Mouse (Mus musculus) stomach, postnatal 0 days (tissue): ENCODE data around the gene Ifnz. TPM values are rescaled to one million over a fixed set of nuclear protein-coding genes. Genes with fewer than 3 reads are reported as not detected.
A peak's percentile ranks its signal among the peaks of the same experiment; 100 is the strongest.
"Not testable (repeated sequence)": the region's sequence is repeated elsewhere in the genome, so short reads cannot be mapped to it uniquely, and the experiment has no call there.

Experiments used
- ATAC-seq: fragments of 200-750 bp; cut with Nextera tagmentation; 2 replicates; pipeline ENCODE4 v1.8.0; 2017; ENCODE audit not compliant: low FRiP score, low TSS enrichment
- DNase-seq: peaks from one replicate; pipeline ENCODE4 v3.0.0-alpha.2; 2016; ENCODE audit warnings: low spot score
- H3K27ac ChIP-seq: fragments of 300-500 bp; sonication (generic); replicated peaks from 2 replicates; pipeline ENCODE4 v1.5.1; 2014; ENCODE audit warnings: mild to moderate bottlenecking, control low read depth
- H3K27me3 ChIP-seq: fragments of 300-500 bp; sonication (generic); 2 replicates; pipeline ENCODE4 v1.6.1; 2014; ENCODE audit warnings: low read length; ENCODE audit not compliant: control insufficient read depth, insufficient read depth
- H3K36me3 ChIP-seq: fragments of 300-500 bp; sonication (generic); 2 replicates; pipeline ENCODE4 v1.6.1; 2014; ENCODE audit warnings: low read length, mixed read lengths; ENCODE audit not compliant: control insufficient read depth, insufficient read depth
- H3K4me1 ChIP-seq: fragments of 300-500 bp; sonication (generic); replicated peaks from 2 replicates; pipeline ENCODE4 v1.6.1; 2014; ENCODE audit warnings: antibody characterized with exemption; ENCODE audit not compliant: control insufficient read depth, insufficient read depth
- H3K4me2 ChIP-seq: fragments of 300-500 bp; sonication (generic); replicated peaks from 2 replicates; pipeline ENCODE4 v1.6.1; 2014; ENCODE audit warnings: low read depth, mild to moderate bottlenecking, control low read depth, moderate library complexity
- H3K4me3 ChIP-seq: fragments of 300-500 bp; sonication (generic); 2 replicates; pipeline ENCODE4 v1.5.1; 2014; ENCODE audit warnings: low read depth, low read length, control low read depth
- H3K9ac ChIP-seq: fragments of 300-500 bp; sonication (generic); 2 replicates; pipeline ENCODE4 v1.6.1; 2014; ENCODE audit warnings: mild to moderate bottlenecking, low read length, control low read depth, mixed read lengths
- H3K9me3 ChIP-seq: fragments of 300-500 bp; sonication (generic); 2 replicates; pipeline ENCODE4 v1.6.1; 2016; ENCODE audit warnings: low read length; ENCODE audit not compliant: control insufficient read depth
- CTCF ChIP-seq: IDR thresholded peaks from 2 replicates; pipeline ENCODE4 v1.5.1; 2016; ENCODE audit warnings: antibody characterized with exemption, low read depth, mild to moderate bottlenecking, moderate library complexity
- WGBS: fragments of 180-500 bp; shearing (Covaris S2); extraction: QIAGEN DNeasy Blood & Tissue Kit; methylation state at CpG from one replicate; pipeline ENCODE4 v1.1.7; 2014; 5-methylcytosine and 5-hydroxymethylcytosine counted together
- polyA plus RNA-seq: library from polyadenylated mRNA; unstranded; fragments of >200 nt; fragmentation: Nextera tagmentation; extraction: Ambion mirVana; gene quantifications from 2 replicates; pipeline ENCODE4 v1.2.1, GENCODE M21; 2015

The Ifnz gene
- polyA plus RNA-seq, 1 experiment from 2014 or later = 0.25 TPM

DNA sequence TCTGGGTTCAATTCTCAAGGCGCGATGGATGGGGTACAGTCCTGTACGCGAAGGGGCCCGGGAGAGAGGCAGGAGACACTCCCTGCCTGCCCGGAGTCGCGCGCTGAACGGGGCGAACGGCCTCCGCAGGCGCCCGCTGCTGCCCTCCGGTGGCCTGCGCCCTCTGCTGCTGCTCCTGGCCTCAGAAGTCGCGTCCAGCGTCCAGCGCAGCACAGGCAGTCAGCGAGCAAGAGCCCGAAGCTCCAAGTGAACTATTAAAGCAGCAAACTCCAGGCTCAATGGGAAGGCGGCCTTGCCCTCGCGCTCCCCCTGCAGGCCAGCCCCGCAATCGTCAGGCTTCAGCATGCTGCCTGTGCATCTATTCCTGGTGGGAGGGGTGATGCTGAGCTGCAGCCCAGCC, 21.5 kb upstream of the Ifnz start:
- Histone ChIP-seq H3K4me3 (peak overlapping the region; percentile 31), H3K4me2 (peak overlapping the region; percentile 41), H3K27ac (0 out of 2 replicates have a peak overlapping the region, but pooled peaks have one; percentile 24)
- peak; percentile 79 for DNase-seq
- H3K9me3 ChIP-seq, H3K4me1 ChIP-seq, H3K27me3 ChIP-seq, H3K36me3 ChIP-seq, H3K9ac ChIP-seq, ATAC-seq: not testable (repeated sequence)
- TF ChIP-seq CTCF = peak; percentile 71
- under 1% methylated on average over 21 of the region's 28 CpGs for WGBS

DNA sequence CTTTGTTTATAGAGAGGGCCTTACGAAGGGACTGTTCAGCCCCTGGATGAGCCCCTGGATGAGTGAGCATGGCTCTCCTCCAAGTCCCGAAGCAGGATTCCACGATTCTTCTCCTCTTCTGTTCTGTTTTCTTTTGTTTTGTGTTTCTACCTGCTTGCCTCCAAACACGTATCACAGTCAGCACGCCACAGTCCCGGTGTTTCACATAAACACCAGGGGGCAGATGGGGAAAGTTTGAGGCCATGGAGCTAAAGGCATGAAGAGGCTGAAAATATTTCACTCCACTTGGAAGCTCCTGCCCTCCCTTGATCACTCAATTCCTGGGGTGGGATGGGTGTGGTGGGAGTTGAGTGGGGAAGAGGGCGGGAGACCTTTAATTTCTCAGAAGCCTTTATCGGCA, 20.2 kb upstream of the Ifnz start:
- not testable (repeated sequence) for ATAC-seq

DNA sequence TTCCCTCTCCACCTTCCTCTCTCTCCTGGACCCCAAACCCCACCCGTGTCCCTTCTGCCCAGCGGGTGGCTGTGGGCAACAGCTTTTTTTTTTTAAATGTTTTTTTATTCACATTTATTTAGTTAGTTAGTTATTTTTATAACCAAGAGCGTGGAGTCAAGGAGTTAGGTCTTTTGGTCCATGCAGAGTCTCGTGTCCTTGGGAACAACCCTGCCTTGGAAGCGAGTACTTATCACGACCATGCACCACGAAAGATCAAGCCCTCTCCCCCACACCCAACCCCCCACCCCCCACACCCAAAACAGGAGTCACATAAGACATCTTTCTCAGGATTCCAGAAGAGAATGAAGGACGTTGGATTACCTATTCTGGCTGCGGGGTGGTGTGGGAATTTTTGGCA, 19.6 kb upstream of the Ifnz start:
- not testable (repeated sequence) for H3K4me1 ChIP-seq, DNase-seq, H3K27me3 ChIP-seq, H3K36me3 ChIP-seq, H3K4me2 ChIP-seq, H3K9ac ChIP-seq, H3K4me3 ChIP-seq, H3K9me3 ChIP-seq, ATAC-seq, H3K27ac ChIP-seq
- 51% methylated on average over 8 of the region's 9 CpGs for WGBS

More for the DNA sequence above, 20.2 kb upstream of the Ifnz start:
- H3K27ac ChIP-seq, DNase-seq, H3K4me1 ChIP-seq, H3K4me3 ChIP-seq, H3K9me3 ChIP-seq, H3K36me3 ChIP-seq, H3K9ac ChIP-seq, H3K4me2 ChIP-seq, H3K27me3 ChIP-seq: not testable (repeated sequence)
- WGBS = 60% methylated on average over 6 of the region's 8 CpGs
- TF ChIP-seq CTCF = peak; percentile 16; the same call in 1 of the 2 replicates

DNA sequence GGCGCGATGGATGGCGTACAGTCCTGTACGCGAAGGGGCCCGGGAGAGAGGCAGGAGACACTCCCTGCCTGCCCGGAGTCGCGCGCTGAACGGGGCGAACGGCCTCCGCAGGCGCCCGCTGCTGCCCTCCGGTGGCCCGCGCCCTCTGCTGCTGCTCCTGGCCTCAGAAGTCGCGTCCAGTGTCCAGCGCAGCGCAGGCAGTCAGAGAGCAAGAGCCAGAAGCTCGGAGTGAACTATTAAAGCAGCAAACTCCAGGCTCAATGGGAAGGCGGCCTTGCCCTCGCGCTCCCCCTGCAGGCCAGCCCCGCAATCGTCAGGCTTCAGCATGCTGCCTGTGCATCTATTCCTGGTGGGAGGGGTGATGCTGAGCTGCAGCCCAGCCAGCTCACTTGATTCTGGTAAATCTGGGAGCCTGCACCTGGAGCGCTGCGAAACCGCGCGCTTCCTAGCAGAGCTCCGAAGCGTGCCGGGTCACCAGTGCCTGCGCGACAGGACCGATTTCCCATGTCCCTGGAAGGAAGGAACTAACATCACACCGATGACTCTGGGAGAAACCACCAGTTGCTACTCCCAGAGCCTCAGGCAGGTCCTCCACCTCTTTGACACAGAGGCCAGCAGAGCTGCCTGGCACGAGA, 18.4 kb upstream of the Ifnz start:
- ATAC-seq, H3K9ac ChIP-seq, H3K9me3 ChIP-seq, H3K27ac ChIP-seq, H3K36me3 ChIP-seq, H3K27me3 ChIP-seq, H3K4me1 ChIP-seq: not testable (repeated sequence)
- TF ChIP-seq CTCF = peak; percentile 67
- 2% methylated on average over 17 of the region's 42 CpGs for WGBS
- 0 out of 2 replicates have a peak overlapping the region, but pooled peaks have one; percentile 13 for H3K4me3 ChIP-seq
- H3K4me2 ChIP-seq = peak overlapping the region; percentile 35; the same call in 1 of the 2 replicates
- DNase-seq = peak; percentile 70

DNA sequence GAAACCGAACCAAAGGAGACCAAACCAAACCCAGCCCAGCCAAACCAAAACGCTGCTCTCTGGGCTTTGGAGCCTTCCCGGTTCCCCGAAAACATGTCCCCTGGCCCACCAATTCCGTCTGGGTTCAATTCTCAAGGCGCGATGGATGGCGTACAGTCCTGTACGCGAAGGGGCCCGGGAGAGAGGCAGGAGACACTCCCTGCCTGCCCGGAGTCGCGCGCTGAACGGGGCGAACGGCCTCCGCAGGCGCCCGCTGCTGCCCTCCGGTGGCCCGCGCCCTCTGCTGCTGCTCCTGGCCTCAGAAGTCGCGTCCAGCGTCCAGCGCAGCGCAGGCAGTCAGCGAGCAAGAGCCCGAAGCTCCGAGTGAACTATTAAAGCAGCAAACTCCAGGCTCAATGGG, 8.4 kb upstream of the Ifnz start, which contains the start of gene Gm13290:
Gene Gm13290, plus strand, starts transcription at position 301 of the 400 bp plus-strand sequence.
- not testable (repeated sequence) for H3K36me3 ChIP-seq, ATAC-seq, H3K4me1 ChIP-seq, H3K4me2 ChIP-seq, H3K9me3 ChIP-seq, H3K27me3 ChIP-seq, H3K4me3 ChIP-seq, H3K9ac ChIP-seq, DNase-seq, H3K27ac ChIP-seq
- no CpG with 5 or more reads among the region's 32 CpGs for WGBS

DNA sequence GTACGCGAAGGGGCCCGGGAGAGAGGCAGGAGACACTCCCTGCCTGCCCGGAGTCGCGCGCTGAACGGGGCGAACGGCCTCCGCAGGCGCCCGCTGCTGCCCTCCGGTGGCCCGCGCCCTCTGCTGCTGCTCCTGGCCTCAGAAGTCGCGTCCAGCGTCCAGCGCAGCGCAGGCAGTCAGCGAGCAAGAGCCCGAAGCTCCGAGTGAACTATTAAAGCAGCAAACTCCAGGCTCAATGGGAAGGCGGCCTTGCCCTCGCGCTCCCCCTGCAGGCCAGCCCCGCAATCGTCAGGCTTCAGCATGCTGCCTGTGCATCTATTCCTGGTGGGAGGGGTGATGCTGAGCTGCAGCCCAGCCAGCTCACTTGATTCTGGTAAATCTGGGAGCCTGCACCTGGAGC, 5.3 kb upstream of the Ifnz start, which contains the start of gene Gm13289:
Gene Gm13289, plus strand, starts transcription at position 301 of the 400 bp plus-strand sequence.
- H3K27me3 ChIP-seq, DNase-seq, ATAC-seq, H3K9me3 ChIP-seq, H3K4me3 ChIP-seq, H3K36me3 ChIP-seq, H3K4me1 ChIP-seq, H3K9ac ChIP-seq, H3K27ac ChIP-seq, H3K4me2 ChIP-seq: not testable (repeated sequence)
- WGBS = no CpG with 5 or more reads among the region's 29 CpGs

DNA sequence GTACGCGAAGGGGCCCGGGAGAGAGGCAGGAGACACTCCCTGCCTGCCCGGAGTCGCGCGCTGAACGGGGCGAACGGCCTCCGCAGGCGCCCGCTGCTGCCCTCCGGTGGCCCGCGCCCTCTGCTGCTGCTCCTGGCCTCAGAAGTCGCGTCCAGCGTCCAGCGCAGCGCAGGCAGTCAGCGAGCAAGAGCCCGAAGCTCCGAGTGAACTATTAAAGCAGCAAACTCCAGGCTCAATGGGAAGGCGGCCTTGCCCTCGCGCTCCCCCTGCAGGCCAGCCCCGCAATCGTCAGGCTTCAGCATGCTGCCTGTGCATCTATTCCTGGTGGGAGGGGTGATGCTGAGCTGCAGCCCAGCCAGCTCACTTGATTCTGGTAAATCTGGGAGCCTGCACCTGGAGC, 2.4 kb upstream of the Ifnz start, which contains the start of gene Gm13272:
Gene Gm13272, plus strand, starts transcription at position 301 of the 400 bp plus-strand sequence.
- not testable (repeated sequence) for H3K36me3 ChIP-seq, DNase-seq, H3K9ac ChIP-seq, H3K4me3 ChIP-seq, ATAC-seq, H3K4me1 ChIP-seq, H3K9me3 ChIP-seq, H3K27ac ChIP-seq, H3K27me3 ChIP-seq, H3K4me2 ChIP-seq
- WGBS = no CpG with 5 or more reads among the region's 29 CpGs

DNA sequence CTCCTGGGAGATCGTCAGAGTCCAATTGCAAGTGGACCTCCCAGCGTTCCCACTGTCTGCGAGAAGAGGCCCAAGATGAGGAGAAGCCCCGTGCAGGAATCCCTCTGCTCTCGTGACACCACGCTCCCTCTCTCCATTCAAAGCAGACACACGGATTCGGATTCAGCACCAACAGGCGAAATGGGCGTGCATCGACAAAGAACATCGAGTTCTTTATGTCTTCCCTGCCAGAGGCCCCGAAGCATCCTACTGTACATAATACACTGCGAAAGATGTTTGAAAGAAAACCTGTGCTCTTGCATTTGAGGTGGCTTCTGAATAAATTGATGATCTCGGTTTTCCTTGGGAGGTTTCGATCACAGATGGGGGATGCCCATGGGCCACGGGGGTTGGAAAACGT, 1.6 kb upstream of the Ifnz start:
- 46% methylated on average over 15 of the region's 18 CpGs for WGBS
- not testable (repeated sequence) for DNase-seq, ATAC-seq, H3K9ac ChIP-seq, H3K27me3 ChIP-seq, H3K27ac ChIP-seq, H3K4me2 ChIP-seq, H3K36me3 ChIP-seq, H3K4me1 ChIP-seq, H3K4me3 ChIP-seq, H3K9me3 ChIP-seq
